Mouse (Mus musculus) central nervous system, embryonic 11.5 days (tissue): ENCODE data around the gene Gm8122. TPM values are rescaled to one million over a fixed set of nuclear protein-coding genes. Genes with fewer than 3 reads are reported as not detected.

ENCODE experiments used
- polyA plus RNA-seq: library from polyadenylated mRNA; depleted of rRNA; stranded (reverse); fragments of >200 nt; gene quantifications from 2 replicates; pipeline ENCODE4 v1.2.3, GENCODE M21; 2012; rRNA removed

The Gm8122 gene
- not detected in 2 replicates for polyA plus RNA-seq

GRCm38 (mm10) chr14:43235204-43235603 is at the start of gene Gm8122:
Gm8122 (minus strand) TSS chr14:43235304.

GRCm38 (mm10) chr14:43274986-43275511 is 39.9 kb upstream of the Gm8122 start, which contains the start of gene Gm9732:
Gm9732 (plus strand) TSS chr14:43275036.

GRCm38 (mm10) chr14:43258349-43258748 is 23.2 kb upstream of the Gm8122 start, which contains the start of gene Gm8126:
Gm8126 (plus strand) TSS chr14:43258649.

Other genes with a start within 250 kb of the Gm8122 start
- gene Gm8082, start 241.7 kb downstream of the Gm8122 start, polyA plus RNA-seq = not detected in 2 replicates
- not detected in 2 replicates for gene Gm10376, start 219.7 kb downstream of the Gm8122 start, polyA plus RNA-seq
- gene Gm8094, start 158.7 kb downstream of the Gm8122 start, polyA plus RNA-seq = not detected in 2 replicates
- gene Gm8104, start 134.7 kb downstream of the Gm8122 start, polyA plus RNA-seq = not detected in 2 replicates
- gene Gm7233, start 55.4 kb downstream of the Gm8122 start, polyA plus RNA-seq = not detected in 2 replicates
- not detected in 2 replicates for gene Gm8126, start 23.3 kb upstream of the Gm8122 start, polyA plus RNA-seq
- gene Gm9732, start 39.7 kb upstream of the Gm8122 start, polyA plus RNA-seq = not detected in 2 replicates
- gene Gm8127, start 58.5 kb upstream of the Gm8122 start, polyA plus RNA-seq = not detected in 2 replicates
- gene 1700001F09Rik, start 112.5 kb upstream of the Gm8122 start, polyA plus RNA-seq = not detected in 2 replicates
- gene Gm8138, start 181.0 kb upstream of the Gm8122 start, polyA plus RNA-seq = not detected in 2 replicates